Mouse (Mus musculus): Measurements from ENCODE around the gene Clmn. TPM values are rescaled to one million over a fixed set of nuclear protein-coding genes. Genes with fewer than 3 reads are reported as not detected.

The Clmn gene
- total and polyA plus RNA-seq, 3 experiments: 1.0 to 3.2 (median 2.5) TPM

GRCm38 (mm10) chr12:104886104-104886503 is 21.2 kb upstream of the Clmn start:
- Histone ChIP-seq H3K79me2 (replicated peaks; ENCODE audit: control insufficient read depth, insufficient read depth, low read length) (no peaks in the 10 kb centered on the region), H3K27ac (no peak overlapping the region), H3K9ac (ENCODE audit: low read depth, low read length) (no peak overlapping the region), H3K36me3 (ENCODE audit: control insufficient read depth, insufficient read depth, low read length) (no peaks in the 10 kb centered on the region), H3K4me1 (ENCODE audit: control insufficient read depth, insufficient read depth, low read length) (no peaks in the 10 kb centered on the region), H3K4me3 (no peak overlapping the region), H3K27me3 (ENCODE audit: control insufficient read depth, insufficient read depth, low read length) (no peaks in the 10 kb centered on the region)
- DNase-seq: no peak
- intact Hi-C loops (cut with DNase I): no loop called here
- WGBS: 73% methylated on average over 7 of the region's 7 CpGs
- TF ChIP-seq CTCF (IDR thresholded peaks at IDR 0.05) (no peak), POLR2A (IDR thresholded peaks at IDR 0.05; ENCODE audit: insufficient read depth, low read depth, low read length) (no peak), EP300 (IDR thresholded peaks at IDR 0.05; ENCODE audit: insufficient read depth, low read depth, low read length) (no peak)

- H3K27ac ChIP-seq: no peak overlapping the region
- 65% methylated on average over 5 of the region's 5 CpGs for WGBS
- no peaks in the 10 kb centered on the region for H3K79me2 ChIP-seq (replicated peaks; ENCODE audit: control insufficient read depth, insufficient read depth, low read length)
- DNase-seq: no peak
- H3K4me1 ChIP-seq (ENCODE audit: control insufficient read depth, insufficient read depth, low read length): no peaks in the 10 kb centered on the region
- intact Hi-C loops (cut with DNase I): no loop called here
- no peak overlapping the region for H3K4me3 ChIP-seq
- no peak for TF ChIP-seq EP300 (IDR thresholded peaks at IDR 0.05; ENCODE audit: insufficient read depth, low read depth, low read length)
- TF ChIP-seq CTCF (IDR thresholded peaks at IDR 0.05): no peak
- no peak for TF ChIP-seq POLR2A (IDR thresholded peaks at IDR 0.05; ENCODE audit: insufficient read depth, low read depth, low read length)
- no peaks in the 10 kb centered on the region for H3K27me3 ChIP-seq (ENCODE audit: control insufficient read depth, insufficient read depth, low read length)
- H3K9ac ChIP-seq (ENCODE audit: low read depth, low read length): no peak overlapping the region
- no peaks in the 10 kb centered on the region for H3K36me3 ChIP-seq (ENCODE audit: control insufficient read depth, insufficient read depth, low read length)
Observed at GRCm38 (mm10) chr12:104882533-104882932, 17.7 kb upstream of the Clmn start.

- Histone ChIP-seq H3K79me2 (replicated peaks; ENCODE audit: control insufficient read depth, insufficient read depth, low read length) (no peaks in the 10 kb centered on the region), H3K4me3 (no peak overlapping the region), H3K4me1 (ENCODE audit: control insufficient read depth, insufficient read depth, low read length) (no peaks in the 10 kb centered on the region), H3K9ac (ENCODE audit: low read depth, low read length) (no peak overlapping the region), H3K27me3 (ENCODE audit: control insufficient read depth, insufficient read depth, low read length) (no peaks in the 10 kb centered on the region), H3K27ac (no peak overlapping the region), H3K36me3 (ENCODE audit: control insufficient read depth, insufficient read depth, low read length) (no peaks in the 10 kb centered on the region)
- TF ChIP-seq CTCF (IDR thresholded peaks at IDR 0.05): no peak
- no peak for TF ChIP-seq EP300 (IDR thresholded peaks at IDR 0.05; ENCODE audit: insufficient read depth, low read depth, low read length)
- TF ChIP-seq POLR2A (IDR thresholded peaks at IDR 0.05; ENCODE audit: insufficient read depth, low read depth, low read length): no peak
- no peak for DNase-seq
- intact Hi-C loops (cut with DNase I): no loop called here
- WGBS: 61% methylated on average over 2 of the region's 2 CpGs
Observed at GRCm38 (mm10) chr12:104882061-104882460, 17.2 kb upstream of the Clmn start.

GRCm38 (mm10) chr12:104881518-104882060 is 16.7 kb upstream of the Clmn start:
- 74% methylated on average over 4 of the region's 4 CpGs for WGBS
- no peak for DNase-seq
- H3K4me1 ChIP-seq (ENCODE audit: control insufficient read depth, insufficient read depth, low read length): no peaks in the 10 kb centered on the region
- H3K27ac ChIP-seq: no peak overlapping the region
- H3K79me2 ChIP-seq (replicated peaks; ENCODE audit: control insufficient read depth, insufficient read depth, low read length): no peaks in the 10 kb centered on the region
- no peak overlapping the region for H3K4me3 ChIP-seq
- H3K27me3 ChIP-seq (ENCODE audit: control insufficient read depth, insufficient read depth, low read length): no peaks in the 10 kb centered on the region
- no peak overlapping the region for H3K9ac ChIP-seq (ENCODE audit: low read depth, low read length)
- no peaks in the 10 kb centered on the region for H3K36me3 ChIP-seq (ENCODE audit: control insufficient read depth, insufficient read depth, low read length)
- TF ChIP-seq CTCF (IDR thresholded peaks at IDR 0.05) (no peak), POLR2A (IDR thresholded peaks at IDR 0.05; ENCODE audit: insufficient read depth, low read depth, low read length) (no peak), EP300 (IDR thresholded peaks at IDR 0.05; ENCODE audit: insufficient read depth, low read depth, low read length) (no peak)
- intact Hi-C loops (cut with DNase I): no loop called here

- no peak for DNase-seq
Observed at GRCm38 (mm10) chr12:104880367-104880766, 15.5 kb upstream of the Clmn start.

DNA sequence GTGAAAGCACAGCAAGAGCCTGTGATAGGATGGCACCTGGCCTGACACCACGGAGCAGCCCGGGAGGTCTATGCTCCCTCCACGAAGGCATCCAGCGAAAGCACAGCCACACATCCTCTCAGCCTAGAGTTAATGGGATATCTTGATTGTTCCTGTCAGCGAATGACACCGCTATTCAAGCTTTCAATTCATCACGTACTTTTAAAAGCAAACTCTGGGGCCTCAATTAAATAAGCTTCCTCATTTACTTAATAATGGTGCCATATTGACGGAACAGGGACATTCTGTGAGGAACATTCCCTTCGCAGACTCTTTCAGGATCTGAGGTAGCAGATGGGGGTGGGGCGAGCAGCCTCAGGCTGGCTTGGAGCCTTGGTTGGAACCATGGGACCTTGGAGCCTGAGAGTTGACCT is 14.7 kb upstream of the Clmn start:
- no peaks in the 10 kb centered on the region for H3K4me1 ChIP-seq (ENCODE audit: control insufficient read depth, insufficient read depth, low read length)
- no peak overlapping the region for H3K27ac ChIP-seq
- no peak for DNase-seq
- intact Hi-C loops (cut with DNase I): no loop called here
- 75% methylated on average over 10 of the region's 10 CpGs for WGBS
- no peaks in the 10 kb centered on the region for H3K27me3 ChIP-seq (ENCODE audit: control insufficient read depth, insufficient read depth, low read length)
- H3K79me2 ChIP-seq (replicated peaks; ENCODE audit: control insufficient read depth, insufficient read depth, low read length): no peaks in the 10 kb centered on the region
- no peak for TF ChIP-seq POLR2A (IDR thresholded peaks at IDR 0.05; ENCODE audit: insufficient read depth, low read depth, low read length)
- TF ChIP-seq CTCF (IDR thresholded peaks at IDR 0.05): no peak
- TF ChIP-seq EP300 (IDR thresholded peaks at IDR 0.05; ENCODE audit: insufficient read depth, low read depth, low read length): no peak
- H3K36me3 ChIP-seq (ENCODE audit: control insufficient read depth, insufficient read depth, low read length): no peaks in the 10 kb centered on the region
- H3K4me3 ChIP-seq: no peak overlapping the region
- no peak overlapping the region for H3K9ac ChIP-seq (ENCODE audit: low read depth, low read length)

More at GRCm38 (mm10) chr12:104880367-104880766, 15.5 kb upstream of the Clmn start:
- Histone ChIP-seq H3K79me2 (replicated peaks; ENCODE audit: control insufficient read depth, insufficient read depth, low read length) (no peaks in the 10 kb centered on the region), H3K4me3 (no peak overlapping the region), H3K27me3 (ENCODE audit: control insufficient read depth, insufficient read depth, low read length) (no peaks in the 10 kb centered on the region), H3K9ac (ENCODE audit: low read depth, low read length) (no peak overlapping the region), H3K27ac (no peak overlapping the region), H3K4me1 (ENCODE audit: control insufficient read depth, insufficient read depth, low read length) (no peaks in the 10 kb centered on the region), H3K36me3 (ENCODE audit: control insufficient read depth, insufficient read depth, low read length) (no peaks in the 10 kb centered on the region)
- intact Hi-C loops (cut with DNase I): no loop called here
- TF ChIP-seq EP300 (IDR thresholded peaks at IDR 0.05; ENCODE audit: insufficient read depth, low read depth, low read length) (no peak), POLR2A (IDR thresholded peaks at IDR 0.05; ENCODE audit: insufficient read depth, low read depth, low read length) (no peak), CTCF (IDR thresholded peaks at IDR 0.05) (no peak)
- WGBS: 88% methylated on average over 12 of the region's 12 CpGs

All from heart, adult 2 months (tissue).